Mouse (Mus musculus): ENCODE measurements around the gene Pdzk1ip1. TPM values are rescaled to one million over a fixed set of nuclear protein-coding genes. Genes with fewer than 3 reads are reported as not detected.

Pdzk1ip1 gene
- polyA plus RNA-seq, 1 experiment from 2014 or later: 326 TPM

- Histone ChIP-seq H3K27ac (ENCODE audit: low read length) (peak overlapping the region; percentile 69), H3K9ac (replicated peaks; ENCODE audit: low read length) (peak overlapping the region; percentile 50), H3K27me3 (ENCODE audit: insufficient read depth, low read length) (peaks cover 77% of the 10 kb centered on the region), H3K4me2 (replicated peaks; ENCODE audit: low read depth, low read length) (peak overlapping the region; percentile 58), H3K9me3 (ENCODE audit: low read length) (no peaks in the 10 kb centered on the region), H3K4me3 (ENCODE audit: low read length) (peak overlapping the region; percentile 49), H3K4me1 (ENCODE audit: insufficient read depth, low read length) (peaks cover 14% of the 10 kb centered on the region), H3K36me3 (ENCODE audit: insufficient read depth, low read length) (no peaks in the 10 kb centered on the region)
- under 1% methylated on average over 48 of the region's 48 CpGs for WGBS
- ATAC-seq (ENCODE audit: low FRiP score, low TSS enrichment): peak; percentile 52; the same call in 1 of the 2 replicates
Observed at GRCm38 (mm10) chr4:115056921-115057673, 31.4 kb upstream of the Pdzk1ip1 start.

DNA sequence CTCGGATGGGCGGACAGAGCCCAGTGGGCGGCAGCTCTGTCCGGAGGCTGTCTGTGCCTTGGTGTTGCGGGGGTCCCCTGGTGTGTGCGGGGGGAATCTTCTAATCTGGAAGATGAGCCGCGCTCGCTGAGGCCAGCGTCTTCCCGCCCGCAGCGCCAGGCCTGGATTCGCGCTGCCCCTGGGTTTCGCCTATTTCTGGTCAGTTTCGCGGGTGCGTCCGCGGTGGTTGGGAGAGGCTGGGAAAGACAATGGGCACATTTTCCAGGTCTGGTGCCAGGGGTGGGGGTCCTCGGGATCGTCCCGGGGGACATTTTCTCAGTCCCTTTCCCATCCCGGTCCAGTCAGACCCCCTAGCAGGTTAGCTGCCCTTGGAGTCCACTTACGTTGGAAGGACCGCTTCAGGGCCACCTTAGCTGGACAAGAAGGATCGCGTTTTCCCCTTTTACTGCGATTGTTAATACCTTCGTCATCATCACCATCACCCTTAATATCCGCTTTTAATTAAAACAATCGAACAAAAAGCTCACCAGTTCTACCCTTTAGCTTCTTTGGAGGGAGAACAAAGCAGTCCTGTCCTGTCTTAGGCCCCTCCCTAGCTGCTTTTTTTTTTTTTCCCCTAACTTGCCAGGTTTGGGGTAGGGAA, 30.7 kb upstream of the Pdzk1ip1 start:
- peaks cover 77% of the 10 kb centered on the region for H3K27me3 ChIP-seq (ENCODE audit: insufficient read depth, low read length)
- H3K9me3 ChIP-seq (ENCODE audit: low read length): no peaks in the 10 kb centered on the region
- H3K9ac ChIP-seq (replicated peaks; ENCODE audit: low read length): peak overlapping the region; percentile 50
- H3K4me2 ChIP-seq (replicated peaks; ENCODE audit: low read depth, low read length): peak overlapping the region; percentile 58
- peak overlapping the region; percentile 69 for H3K27ac ChIP-seq (ENCODE audit: low read length)
- peak overlapping the region; percentile 49 for H3K4me3 ChIP-seq (ENCODE audit: low read length)
- WGBS: 1% methylated on average over 33 of the region's 33 CpGs
- no peak for ATAC-seq (ENCODE audit: low FRiP score, low TSS enrichment)
- no peaks in the 10 kb centered on the region for H3K36me3 ChIP-seq (ENCODE audit: insufficient read depth, low read length)
- H3K4me1 ChIP-seq (ENCODE audit: insufficient read depth, low read length): peaks cover 14% of the 10 kb centered on the region

DNA sequence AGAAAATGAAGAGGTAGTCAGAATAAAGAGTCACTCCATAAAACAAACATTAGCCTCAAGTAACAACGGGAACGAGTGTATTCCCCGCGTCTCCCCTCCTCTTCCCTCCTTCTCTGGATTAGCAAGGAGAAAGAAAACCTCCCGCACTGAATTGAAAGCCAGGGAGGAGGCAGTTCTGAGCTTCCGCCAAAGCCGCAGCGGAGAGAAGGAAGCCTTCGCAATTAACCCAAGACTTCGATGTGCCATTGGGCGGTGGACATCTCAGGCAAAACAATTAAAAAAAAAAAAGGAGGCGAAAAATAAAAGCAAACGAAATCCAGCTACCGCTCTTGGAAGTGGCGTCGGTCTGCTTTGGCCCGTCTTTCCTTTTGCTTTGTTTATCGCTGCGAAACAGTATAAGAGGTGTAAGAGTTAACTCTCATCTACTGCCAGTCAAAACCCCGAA, 30.2 kb upstream of the Pdzk1ip1 start:
- peak overlapping the region; percentile 69; the same call in 1 of the 2 replicates for H3K27ac ChIP-seq (ENCODE audit: low read length)
- H3K27me3 ChIP-seq (ENCODE audit: insufficient read depth, low read length): peaks cover 78% of the 10 kb centered on the region
- no peaks in the 10 kb centered on the region for H3K9me3 ChIP-seq (ENCODE audit: low read length)
- peak overlapping the region; percentile 49 for H3K4me3 ChIP-seq (ENCODE audit: low read length)
- H3K4me1 ChIP-seq (ENCODE audit: insufficient read depth, low read length): peaks cover 19% of the 10 kb centered on the region
- ATAC-seq (ENCODE audit: low FRiP score, low TSS enrichment): no peak
- H3K36me3 ChIP-seq (ENCODE audit: insufficient read depth, low read length): no peaks in the 10 kb centered on the region
- peak overlapping the region; percentile 24 for H3K4me2 ChIP-seq (replicated peaks; ENCODE audit: low read depth, low read length)
- peak overlapping the region; percentile 50 for H3K9ac ChIP-seq (replicated peaks; ENCODE audit: low read length)
- WGBS: 1% methylated on average over 20 of the region's 20 CpGs

DNA sequence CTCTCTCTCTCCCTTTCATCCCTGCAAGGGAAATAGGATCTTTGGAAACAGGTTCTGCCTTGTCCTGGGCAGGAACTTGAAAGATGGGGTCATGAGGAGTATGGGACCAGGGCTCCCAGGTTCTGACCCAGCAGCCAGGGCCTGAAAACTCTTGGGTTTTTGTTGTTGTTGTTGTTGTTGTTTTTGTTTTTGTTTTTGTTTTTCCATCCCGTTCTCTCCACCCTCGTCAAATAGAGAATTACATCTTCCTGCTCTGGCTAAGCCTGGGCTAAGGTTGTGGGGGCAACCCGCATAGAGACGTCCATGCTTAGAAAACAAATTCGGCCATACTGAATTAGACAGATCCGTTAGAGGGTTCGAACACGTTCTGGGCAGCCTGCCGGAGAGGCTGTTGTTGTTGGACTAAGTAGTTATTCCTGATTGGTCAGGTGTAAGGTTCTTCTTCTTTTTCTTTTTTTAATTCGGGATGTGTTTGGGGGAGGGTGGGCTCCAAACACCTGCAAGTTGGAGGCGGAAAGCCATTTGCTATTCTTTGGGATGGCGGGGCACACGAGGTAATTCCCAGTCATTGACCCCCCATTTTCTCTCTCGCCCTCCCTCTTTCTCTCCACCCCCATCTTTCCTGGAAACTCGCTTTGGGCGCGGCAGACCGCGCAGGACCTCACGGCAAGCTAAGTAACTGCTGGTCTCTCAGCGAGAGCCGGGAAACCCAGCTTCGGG, 29.5 kb upstream of the Pdzk1ip1 start:
- H3K4me1 ChIP-seq (ENCODE audit: insufficient read depth, low read length): peaks cover 26% of the 10 kb centered on the region
- peaks cover 78% of the 10 kb centered on the region for H3K27me3 ChIP-seq (ENCODE audit: insufficient read depth, low read length)
- H3K4me3 ChIP-seq (ENCODE audit: low read length): peak overlapping the region; percentile 49
- peak overlapping the region; percentile 61 for H3K9ac ChIP-seq (replicated peaks; ENCODE audit: low read length)
- peak overlapping the region; percentile 69 for H3K27ac ChIP-seq (ENCODE audit: low read length)
- H3K36me3 ChIP-seq (ENCODE audit: insufficient read depth, low read length): no peaks in the 10 kb centered on the region
- ATAC-seq (ENCODE audit: low FRiP score, low TSS enrichment): no peak
- 2% methylated on average over 22 of the region's 23 CpGs for WGBS
- H3K4me2 ChIP-seq (replicated peaks; ENCODE audit: low read depth, low read length): peak overlapping the region; percentile 24
- no peaks in the 10 kb centered on the region for H3K9me3 ChIP-seq (ENCODE audit: low read length)

DNA sequence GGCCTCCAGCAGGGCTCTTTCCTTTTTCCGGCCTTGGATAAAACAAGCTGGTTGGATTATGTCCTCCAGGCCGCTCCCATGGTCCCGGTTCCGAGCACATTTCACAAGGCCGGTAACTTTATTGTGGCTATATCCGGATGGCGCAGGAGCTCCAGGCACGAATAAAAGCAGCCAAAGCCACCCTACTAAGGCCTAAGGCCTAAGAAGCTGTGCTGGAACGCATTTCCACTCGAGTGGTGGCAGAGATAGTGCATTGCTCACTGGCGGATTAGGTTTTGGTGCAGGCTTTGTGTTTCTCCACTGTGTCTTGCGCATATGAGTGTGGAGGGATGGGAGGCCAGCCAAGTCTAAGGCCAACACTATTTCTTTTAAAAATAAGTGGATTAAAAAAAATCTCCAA, 28.6 kb upstream of the Pdzk1ip1 start:
- peaks cover 78% of the 10 kb centered on the region for H3K27me3 ChIP-seq (ENCODE audit: insufficient read depth, low read length)
- H3K9ac ChIP-seq (replicated peaks; ENCODE audit: low read length): peak overlapping the region; percentile 46
- H3K27ac ChIP-seq (ENCODE audit: low read length): peak overlapping the region; percentile 38
- H3K4me3 ChIP-seq (ENCODE audit: low read length): peak overlapping the region; percentile 49
- no peak for ATAC-seq (ENCODE audit: low FRiP score, low TSS enrichment)
- peaks cover 26% of the 10 kb centered on the region for H3K4me1 ChIP-seq (ENCODE audit: insufficient read depth, low read length)
- H3K36me3 ChIP-seq (ENCODE audit: insufficient read depth, low read length): no peaks in the 10 kb centered on the region
- H3K9me3 ChIP-seq (ENCODE audit: low read length): no peaks in the 10 kb centered on the region
- H3K4me2 ChIP-seq (replicated peaks; ENCODE audit: low read depth, low read length): peak overlapping the region; percentile 31
- 9% methylated on average over 12 of the region's 12 CpGs for WGBS

GRCm38 (mm10) chr4:115060753-115061152, 27.8 kb upstream of the Pdzk1ip1 start:
- WGBS: 16% methylated on average over 3 of the region's 3 CpGs
- Histone ChIP-seq H3K36me3 (ENCODE audit: insufficient read depth, low read length) (no peaks in the 10 kb centered on the region), H3K27ac (ENCODE audit: low read length) (no peak overlapping the region), H3K9ac (replicated peaks; ENCODE audit: low read length) (no peak overlapping the region), H3K4me1 (ENCODE audit: insufficient read depth, low read length) (peaks cover 26% of the 10 kb centered on the region), H3K4me2 (replicated peaks; ENCODE audit: low read depth, low read length) (0 out of 2 replicates have a peak overlapping the region, but pooled peaks have one; percentile 31), H3K27me3 (ENCODE audit: insufficient read depth, low read length) (peaks cover 78% of the 10 kb centered on the region), H3K4me3 (ENCODE audit: low read length) (peak overlapping the region; percentile 49; the same call in 1 of the 2 replicates), H3K9me3 (ENCODE audit: low read length) (no peaks in the 10 kb centered on the region)
- ATAC-seq (ENCODE audit: low FRiP score, low TSS enrichment): no peak

- H3K4me3 ChIP-seq (ENCODE audit: low read length): peak overlapping the region; percentile 57
- no peak for ATAC-seq (ENCODE audit: low FRiP score, low TSS enrichment)
- H3K9me3 ChIP-seq (ENCODE audit: low read length): no peaks in the 10 kb centered on the region
- H3K9ac ChIP-seq (replicated peaks; ENCODE audit: low read length): peak overlapping the region; percentile 62
- H3K36me3 ChIP-seq (ENCODE audit: insufficient read depth, low read length): no peaks in the 10 kb centered on the region
- no peak overlapping the region for H3K27ac ChIP-seq (ENCODE audit: low read length)
- WGBS: 1% methylated on average over 9 of the region's 9 CpGs
- H3K27me3 ChIP-seq (ENCODE audit: insufficient read depth, low read length): peaks cover 84% of the 10 kb centered on the region
- peak overlapping the region; percentile 99 for H3K4me2 ChIP-seq (replicated peaks; ENCODE audit: low read depth, low read length)
- peaks cover 16% of the 10 kb centered on the region for H3K4me1 ChIP-seq (ENCODE audit: insufficient read depth, low read length)
Observed at GRCm38 (mm10) chr4:115062540-115062874, 26.0 kb upstream of the Pdzk1ip1 start.

DNA sequence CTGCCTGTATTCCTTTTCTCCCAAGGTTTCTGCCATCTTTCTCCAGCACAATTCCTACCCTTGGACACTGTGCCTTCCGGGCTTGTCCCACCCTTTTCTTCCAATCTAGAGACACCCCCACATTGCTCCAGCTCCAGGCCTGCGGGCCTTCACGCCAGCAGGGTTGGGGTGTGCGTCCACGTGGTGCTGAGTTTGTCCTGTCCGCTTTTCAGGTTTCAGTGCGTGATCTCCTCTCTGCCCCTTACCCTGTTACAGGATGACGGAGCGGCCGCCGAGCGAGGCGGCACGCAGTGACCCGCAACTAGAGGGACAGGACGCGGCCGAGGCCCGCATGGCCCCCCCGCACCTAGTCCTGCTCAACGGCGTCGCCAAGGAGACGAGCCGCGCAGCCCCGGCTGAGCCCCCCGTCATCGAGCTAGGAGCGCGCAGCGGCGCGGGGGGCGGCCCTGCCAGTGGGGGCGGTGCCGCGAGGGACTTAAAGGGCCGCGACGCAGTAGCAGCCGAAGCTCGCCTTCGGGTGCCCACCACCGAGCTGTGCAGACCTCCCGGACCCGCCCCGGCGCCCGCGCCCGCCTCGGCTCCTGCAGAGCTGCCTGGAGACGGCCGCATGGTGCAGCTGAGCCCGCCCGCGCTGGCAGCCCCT, 25.5 kb upstream of the Pdzk1ip1 start:
- Histone ChIP-seq H3K27ac (ENCODE audit: low read length) (no peak overlapping the region), H3K9me3 (ENCODE audit: low read length) (no peaks in the 10 kb centered on the region), H3K4me1 (ENCODE audit: insufficient read depth, low read length) (peaks cover 16% of the 10 kb centered on the region), H3K9ac (replicated peaks; ENCODE audit: low read length) (peak overlapping the region; percentile 62), H3K4me3 (ENCODE audit: low read length) (peak overlapping the region; percentile 57), H3K4me2 (replicated peaks; ENCODE audit: low read depth, low read length) (peak overlapping the region; percentile 99), H3K36me3 (ENCODE audit: insufficient read depth, low read length) (no peaks in the 10 kb centered on the region), H3K27me3 (ENCODE audit: insufficient read depth, low read length) (peaks cover 87% of the 10 kb centered on the region)
- peak; percentile 87; the same call in 1 of the 2 replicates for ATAC-seq (ENCODE audit: low FRiP score, low TSS enrichment)
- WGBS: under 1% methylated on average over 56 of the region's 58 CpGs

GRCm38 (mm10) chr4:115063518-115064239, 24.8 kb upstream of the Pdzk1ip1 start:
- whole genome bisulfite sequencing: under 1% methylated on average over 31 of the region's 31 CpGs
- Histone ChIP-seq H3K27ac (ENCODE audit: low read length) (no peak overlapping the region), H3K36me3 (ENCODE audit: insufficient read depth, low read length) (no peaks in the 10 kb centered on the region), H3K27me3 (ENCODE audit: insufficient read depth, low read length) (peaks cover 86% of the 10 kb centered on the region), H3K4me1 (ENCODE audit: insufficient read depth, low read length) (peaks cover 16% of the 10 kb centered on the region), H3K4me2 (replicated peaks; ENCODE audit: low read depth, low read length) (peak overlapping the region; percentile 99), H3K9me3 (ENCODE audit: low read length) (no peaks in the 10 kb centered on the region), H3K4me3 (ENCODE audit: low read length) (peak overlapping the region; percentile 57), H3K9ac (replicated peaks; ENCODE audit: low read length) (peak overlapping the region; percentile 62)
- peak; percentile 20 for ATAC-seq (ENCODE audit: low FRiP score, low TSS enrichment)
